Mouse (Mus musculus): ENCODE measurements at regions not wholly inside any gene's neighbourhood (a gene's known extent, or its start where the extent isn't known, plus 50 kb on each side); places are given as distances from the start of the nearest gene placed in this dataset.

DNA sequence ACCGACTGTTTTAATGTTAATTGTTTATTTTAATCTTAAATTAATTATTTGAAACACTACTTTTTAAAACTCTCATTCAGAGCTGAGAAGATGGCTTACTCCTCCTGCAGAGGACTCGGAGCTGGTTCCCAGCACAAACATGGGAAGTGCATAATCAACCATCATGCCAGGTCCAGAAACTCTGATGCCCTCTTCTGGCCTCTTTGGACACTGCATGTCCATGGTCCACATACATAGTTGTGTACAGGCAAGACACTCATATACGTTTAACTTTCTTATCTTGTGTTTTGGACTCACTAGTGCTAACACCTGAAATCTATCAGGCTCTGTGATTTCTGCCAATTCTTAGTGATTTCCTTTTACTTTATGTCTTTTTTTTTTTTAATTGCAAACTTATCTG, 57.8 kb downstream of the Cyp26a1 start:
- TF ChIP-seq CTCF (IDR thresholded peaks at IDR 0.05; ENCODE audit: control insufficient read depth, insufficient read depth, insufficient read length): no peak
- TF ChIP-seq USF1 (IDR thresholded peaks at IDR 0.05; ENCODE audit: low read depth): no peak
- TF ChIP-seq MAX (IDR thresholded peaks at IDR 0.05): no peak
- no peak for TF ChIP-seq MYOD1 (IDR thresholded peaks at IDR 0.05; ENCODE audit: control insufficient read depth, insufficient read length, low read depth)

Data from C2C12 (cell line).